Mouse (Mus musculus) neural tube, embryonic 12.5 days (tissue): ENCODE measurements around the gene Arpc1b. TPM values are rescaled to one million over a fixed set of nuclear protein-coding genes. Genes with fewer than 3 reads are reported as not detected.

Experiments used
- ATAC-seq: fragments of 200-750 bp; cut with Nextera tagmentation; 2 replicates; pipeline ENCODE4 v1.8.0; 2017; ENCODE audit warnings: low read depth, mild to moderate bottlenecking, moderate TSS enrichment, moderate library complexity; ENCODE audit not compliant: low FRiP score
- H3K27ac ChIP-seq: fragments of 300-500 bp; sonication (generic); 2 replicates; pipeline ENCODE4 v1.5.1; 2016
- H3K27me3 ChIP-seq: fragments of 300-500 bp; sonication (generic); replicated peaks from 2 replicates; pipeline ENCODE4 v1.6.1; 2016; ENCODE audit warnings: mild to moderate bottlenecking
- H3K36me3 ChIP-seq: fragments of 300-500 bp; sonication (generic); 2 replicates; pipeline ENCODE4 v1.6.1; 2016; ENCODE audit warnings: mild to moderate bottlenecking
- H3K4me1 ChIP-seq: fragments of 300-500 bp; sonication (generic); 2 replicates; pipeline ENCODE4 v1.6.1; 2016
- H3K4me2 ChIP-seq: fragments of 300-500 bp; sonication (generic); replicated peaks from 2 replicates; pipeline ENCODE4 v1.6.1; 2016; ENCODE audit warnings: mild to moderate bottlenecking
- H3K4me3 ChIP-seq: fragments of 300-500 bp; sonication (generic); 2 replicates; pipeline ENCODE4 v1.5.1; 2016
- H3K9ac ChIP-seq: fragments of 300-500 bp; sonication (generic); 2 replicates; pipeline ENCODE4 v1.6.1; 2016; ENCODE audit warnings: mild to moderate bottlenecking
- H3K9me3 ChIP-seq: fragments of 300-500 bp; sonication (generic); 2 replicates; pipeline ENCODE4 v1.6.1; 2016; ENCODE audit warnings: mild to moderate bottlenecking
- WGBS: fragments of 180-500 bp; shearing (Covaris S2); methylation state at CpG from one replicate; pipeline ENCODE4 v1.1.7; 2016; 5-methylcytosine and 5-hydroxymethylcytosine counted together
- polyA plus RNA-seq: library from polyadenylated mRNA; unstranded; fragments of >200 nt; fragmentation: Nextera tagmentation; extraction: Ambion mirVana; gene quantifications from 2 replicates; pipeline ENCODE4 v1.2.1, GENCODE M21; 2016

Gene Arpc1b
- polyA plus RNA-seq, 1 experiment from 2014 or later = 101 TPM

DNA sequence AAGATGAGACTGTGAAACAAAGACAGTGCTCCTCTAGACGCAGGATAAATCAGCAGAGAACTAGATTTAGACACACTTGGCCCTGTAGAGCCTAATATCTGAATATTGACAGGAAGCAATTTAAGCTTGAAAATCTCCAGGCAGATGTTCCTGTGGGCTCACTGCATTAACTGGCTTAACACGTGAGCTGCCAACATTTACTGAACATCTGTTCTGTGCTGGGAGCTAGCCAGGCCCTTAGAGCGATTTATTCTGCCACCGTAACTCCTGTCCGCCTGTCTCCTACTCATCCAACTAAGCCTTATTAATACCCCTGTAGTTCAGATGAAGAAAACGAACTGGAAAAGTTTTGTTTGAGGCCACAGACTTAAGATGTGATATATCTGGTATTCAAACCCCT is 24.8 kb downstream of the Arpc1b start:
- H3K36me3 ChIP-seq = peaks cover 49% of the 10 kb centered on the region
- ATAC-seq = no peak
- peak overlapping the region; percentile 93 for H3K4me3 ChIP-seq
- H3K4me2 ChIP-seq = peak overlapping the region; percentile 84
- H3K4me1 ChIP-seq = peaks cover 26% of the 10 kb centered on the region
- WGBS = 24% methylated on average over 6 of the region's 6 CpGs
- no peak overlapping the region for H3K27ac ChIP-seq
- no peaks in the 10 kb centered on the region for H3K27me3 ChIP-seq
- peak overlapping the region; percentile 91 for H3K9ac ChIP-seq
- no peaks in the 10 kb centered on the region for H3K9me3 ChIP-seq

DNA sequence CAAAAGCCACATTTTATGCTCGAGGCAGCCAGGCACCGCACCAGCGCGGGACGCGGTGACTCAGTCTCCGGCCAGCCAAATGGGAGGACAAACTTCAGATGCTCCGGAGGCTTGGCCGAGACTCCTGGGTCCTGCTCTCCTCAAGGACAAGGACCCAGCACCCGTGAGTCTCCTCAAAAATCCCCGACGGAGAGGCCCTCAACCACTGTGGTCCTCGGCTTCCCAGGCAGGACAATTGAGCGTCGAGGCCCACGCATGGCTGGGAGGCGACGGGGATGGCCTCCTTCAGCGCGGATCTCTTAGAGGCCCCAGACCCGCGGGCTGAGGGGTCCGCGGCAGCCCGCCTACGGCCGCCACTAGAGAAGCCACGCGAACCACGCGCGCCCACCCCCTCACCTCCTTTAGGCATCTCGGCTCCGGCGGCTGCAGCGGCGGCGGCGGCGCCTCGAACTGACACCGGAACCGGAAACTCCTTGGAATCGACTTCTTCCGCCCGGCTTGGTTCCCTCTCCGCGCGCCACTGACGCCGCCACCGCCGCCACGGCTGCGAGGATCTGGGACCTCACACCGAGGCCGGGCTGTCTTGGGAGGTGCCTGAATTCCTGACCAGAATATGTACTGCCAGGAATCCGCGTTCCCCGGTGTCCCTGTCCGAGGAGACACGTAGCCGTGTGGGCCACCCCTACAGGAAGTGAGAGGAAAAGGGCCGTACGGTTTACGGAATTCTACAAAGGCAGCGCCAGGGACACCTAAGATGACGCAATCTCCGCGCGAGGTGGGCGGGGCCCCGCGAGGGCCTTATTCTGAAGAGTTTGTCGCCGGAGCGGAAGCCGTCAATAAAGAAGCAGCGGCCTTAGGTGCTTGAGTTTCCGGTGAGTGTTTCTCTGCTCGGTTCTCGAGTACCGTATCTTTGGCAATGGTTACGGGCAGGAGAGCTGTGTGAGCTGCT is 25.8 kb downstream of the Arpc1b start, which contains the start of the genes Pdap1 and Bud31:
TSS of gene Pdap1 (minus strand) at position 668 of the 949 bp plus-strand sequence.
TSS of gene Bud31 (plus strand) at position 792 of the 949 bp plus-strand sequence.
- Histone ChIP-seq H3K4me1 (peaks cover 26% of the 10 kb centered on the region), H3K9ac (peak within 1 kb of the TSS; percentile 91), H3K9me3 (no peaks in the 10 kb centered on the region), H3K4me2 (peak within 1 kb of the TSS; percentile 84), H3K4me3 (peak within 1 kb of the TSS; percentile 93), H3K27ac (peak within 1 kb of the TSS; percentile 74), H3K36me3 (peaks cover 48% of the 10 kb centered on the region), H3K27me3 (no peaks in the 10 kb centered on the region)
- WGBS = under 1% methylated on average over 84 of the region's 84 CpGs
- peak; percentile 92 for ATAC-seq

DNA sequence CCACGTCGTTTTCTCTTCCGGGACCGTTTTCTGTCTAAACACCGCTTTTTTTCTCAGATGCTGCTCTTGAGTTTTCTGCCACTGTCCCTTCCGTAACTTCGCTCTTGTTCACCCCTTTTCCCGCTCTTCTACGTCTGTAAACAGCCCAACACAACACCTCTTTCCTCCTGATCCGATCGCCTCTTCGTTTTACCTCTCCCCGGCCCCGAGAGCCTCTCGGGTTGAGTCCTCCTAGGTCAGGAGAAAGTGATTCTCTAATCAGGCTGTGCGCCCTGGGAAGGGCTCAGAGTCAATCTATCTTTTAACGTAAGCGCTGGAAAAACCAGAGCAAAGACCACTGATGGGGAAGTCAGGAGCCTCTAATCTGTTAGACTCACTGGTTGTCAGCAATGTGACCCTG is 26.6 kb downstream of the Arpc1b start:
- Histone ChIP-seq H3K4me2 (peak overlapping the region; percentile 84), H3K27ac (no peak overlapping the region), H3K9ac (peak overlapping the region; percentile 91), H3K4me1 (peaks cover 26% of the 10 kb centered on the region), H3K27me3 (no peaks in the 10 kb centered on the region), H3K36me3 (peaks cover 50% of the 10 kb centered on the region), H3K9me3 (no peaks in the 10 kb centered on the region), H3K4me3 (peak overlapping the region; percentile 93)
- under 1% methylated on average over 18 of the region's 18 CpGs for WGBS
- ATAC-seq = 0 out of 2 replicates have a peak, but pooled peaks have one; percentile 10

DNA sequence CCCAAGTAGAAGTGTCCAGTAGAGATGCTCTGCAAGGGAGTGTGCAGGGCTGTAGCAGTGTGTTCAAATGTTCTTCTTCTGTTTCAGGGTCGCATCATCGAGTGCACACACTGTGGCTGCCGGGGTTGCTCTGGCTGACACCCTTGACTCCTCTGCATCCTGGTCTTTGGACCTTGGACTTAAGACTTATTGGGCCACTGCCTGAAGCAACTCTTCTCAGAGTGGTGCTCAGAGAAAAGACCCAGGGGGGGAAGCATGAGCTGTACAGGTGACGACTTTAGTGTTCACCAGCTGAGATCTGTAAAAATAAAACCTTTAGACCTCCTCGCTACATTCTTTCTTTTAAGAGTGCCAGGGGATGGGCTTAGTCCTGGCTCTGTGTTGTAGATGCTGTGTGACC is 33.7 kb downstream of the Arpc1b start:
- Histone ChIP-seq H3K9ac (no peak overlapping the region), H3K4me1 (no peaks in the 10 kb centered on the region), H3K36me3 (peaks cover 97% of the 10 kb centered on the region), H3K4me3 (no peak overlapping the region), H3K4me2 (no peak overlapping the region), H3K27me3 (no peaks in the 10 kb centered on the region), H3K9me3 (no peaks in the 10 kb centered on the region), H3K27ac (no peak overlapping the region)
- ATAC-seq = no peak
- 94% methylated on average over 5 of the region's 5 CpGs for WGBS

DNA sequence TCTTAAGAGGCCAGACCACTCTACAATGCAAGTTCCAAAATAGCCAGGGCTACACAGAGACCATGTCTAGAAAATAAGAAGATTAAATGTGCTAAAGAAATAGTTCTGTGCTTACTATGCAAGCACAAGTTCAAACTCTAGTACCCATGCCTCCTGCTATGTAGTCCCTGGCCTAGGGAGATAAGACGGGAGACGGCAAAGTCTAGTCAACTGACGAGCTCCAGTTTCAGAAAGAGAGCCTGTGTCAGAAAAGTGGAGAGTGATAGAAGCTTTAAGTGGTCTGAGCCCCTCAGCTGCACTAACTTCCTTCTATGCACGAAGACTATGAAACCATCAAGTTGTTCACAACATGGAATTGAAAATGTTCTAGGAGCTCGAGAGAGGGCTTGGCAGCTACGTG is 35.3 kb downstream of the Arpc1b start:
- H3K4me2 ChIP-seq = no peak overlapping the region
- no peaks in the 10 kb centered on the region for H3K9me3 ChIP-seq
- 93% methylated on average over 6 of the region's 6 CpGs for WGBS
- no peak for ATAC-seq
- H3K36me3 ChIP-seq = peaks cover 96% of the 10 kb centered on the region
- H3K4me3 ChIP-seq = no peak overlapping the region
- no peaks in the 10 kb centered on the region for H3K27me3 ChIP-seq
- no peak overlapping the region for H3K9ac ChIP-seq
- no peaks in the 10 kb centered on the region for H3K4me1 ChIP-seq
- H3K27ac ChIP-seq = no peak overlapping the region

DNA sequence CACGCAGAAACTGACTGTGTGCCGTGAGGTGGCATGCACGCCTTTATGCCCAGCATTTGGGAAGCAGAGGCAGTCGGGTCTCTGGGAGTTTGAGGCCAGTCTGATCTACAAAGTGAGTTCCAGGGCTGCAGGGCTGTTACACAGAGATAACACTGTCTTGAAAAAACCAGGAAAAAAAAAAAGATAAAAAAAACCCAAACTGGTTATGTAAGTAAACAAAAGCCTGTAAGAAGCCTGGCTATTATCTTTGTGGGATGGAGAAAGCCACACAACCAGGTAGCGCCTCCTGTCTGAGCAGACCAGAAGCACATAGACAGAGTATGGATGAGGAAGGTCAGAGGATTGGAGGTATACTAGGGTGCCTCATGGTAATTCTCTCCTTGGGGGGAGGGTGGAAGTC is 38.7 kb downstream of the Arpc1b start:
- 93% methylated on average over 5 of the region's 5 CpGs for WGBS
- peaks cover 85% of the 10 kb centered on the region for H3K36me3 ChIP-seq

DNA sequence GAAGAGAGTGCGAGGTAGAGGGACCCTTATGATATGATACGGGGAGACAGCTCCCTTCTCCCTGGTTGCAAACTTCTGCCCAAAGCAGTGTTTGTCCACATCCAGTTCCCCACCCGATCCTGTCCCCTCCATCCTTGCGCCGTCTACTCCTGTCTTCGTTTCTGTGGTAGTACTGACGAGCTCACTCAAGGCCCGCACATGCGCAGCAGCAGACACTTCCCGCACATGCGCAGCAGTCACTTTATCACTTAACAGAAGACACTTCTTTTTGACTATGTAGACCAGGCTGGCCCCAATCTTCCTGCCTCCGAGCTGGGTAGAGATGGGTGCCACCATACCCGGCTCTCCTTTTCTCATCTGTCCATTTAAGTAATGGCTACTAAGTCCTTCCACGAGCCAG is 47.3 kb downstream of the Arpc1b start:
- no peak overlapping the region for H3K9ac ChIP-seq
- no peaks in the 10 kb centered on the region for H3K27me3 ChIP-seq
- H3K4me2 ChIP-seq = no peak overlapping the region
- no peak for ATAC-seq
- no peak overlapping the region for H3K4me3 ChIP-seq
- H3K27ac ChIP-seq = no peak overlapping the region
- 93% methylated on average over 14 of the region's 14 CpGs for WGBS
- H3K36me3 ChIP-seq = peaks cover 69% of the 10 kb centered on the region
- H3K4me1 ChIP-seq = peaks cover 7% of the 10 kb centered on the region
- no peaks in the 10 kb centered on the region for H3K9me3 ChIP-seq

More for the DNA sequence above, 38.7 kb downstream of the Arpc1b start:
- H3K4me1 ChIP-seq = no peaks in the 10 kb centered on the region
- no peak overlapping the region for H3K9ac ChIP-seq
- ATAC-seq = no peak
- H3K27me3 ChIP-seq = no peaks in the 10 kb centered on the region
- no peak overlapping the region for H3K27ac ChIP-seq
- H3K4me3 ChIP-seq = no peak overlapping the region
- no peak overlapping the region for H3K4me2 ChIP-seq
- no peaks in the 10 kb centered on the region for H3K9me3 ChIP-seq

DNA sequence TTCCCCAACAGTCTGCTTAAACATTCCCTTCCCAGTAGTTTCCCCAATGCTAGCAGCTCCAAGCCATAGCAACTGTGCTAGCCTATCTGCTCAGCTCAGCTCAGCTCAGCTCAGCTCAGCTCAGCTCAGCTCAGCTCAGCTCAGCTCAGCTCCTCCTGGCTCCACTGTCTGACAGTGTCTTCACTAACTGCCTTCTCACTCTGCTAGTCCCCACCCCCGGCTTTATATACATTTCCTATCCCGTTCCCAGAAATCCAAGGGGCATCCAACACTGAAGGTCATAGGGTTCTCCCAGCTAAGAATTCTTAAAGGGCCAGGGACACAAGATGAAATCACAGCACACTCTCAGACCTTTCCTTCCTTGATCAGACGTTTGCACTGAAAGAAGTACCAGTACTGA is 50.7 kb downstream of the Arpc1b start:
- ATAC-seq = no peak
- peaks cover 44% of the 10 kb centered on the region for H3K36me3 ChIP-seq
- H3K4me2 ChIP-seq = no peak overlapping the region
- H3K4me1 ChIP-seq = peaks cover 24% of the 10 kb centered on the region
- no peak overlapping the region for H3K9ac ChIP-seq
- 69% methylated on average over 3 of the region's 3 CpGs for WGBS
- no peak overlapping the region for H3K27ac ChIP-seq
- H3K9me3 ChIP-seq = no peaks in the 10 kb centered on the region
- H3K27me3 ChIP-seq = no peaks in the 10 kb centered on the region
- no peak overlapping the region for H3K4me3 ChIP-seq

DNA sequence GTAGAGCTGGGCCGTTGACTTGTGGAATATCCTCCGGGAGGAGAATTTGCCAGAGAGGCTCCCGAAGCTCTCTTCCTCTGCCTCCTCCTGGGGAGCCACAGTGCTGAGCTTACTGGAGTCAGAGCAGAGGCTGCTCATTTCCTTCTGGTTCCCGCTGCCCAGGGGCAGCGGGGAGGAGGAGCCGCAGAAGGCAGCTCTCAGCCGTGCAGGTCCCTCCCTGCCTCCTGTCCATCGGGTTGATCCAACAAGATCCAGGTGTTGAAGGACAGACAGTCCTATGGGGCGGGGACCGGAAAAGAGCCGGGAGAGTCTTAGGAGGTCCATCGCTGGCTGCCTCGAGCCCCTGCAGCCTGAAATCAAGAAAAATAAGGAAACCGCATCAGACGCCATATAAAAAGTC is 51.2 kb downstream of the Arpc1b start:
- Histone ChIP-seq H3K27me3 (no peaks in the 10 kb centered on the region), H3K4me1 (peaks cover 24% of the 10 kb centered on the region), H3K4me3 (no peak overlapping the region), H3K9ac (no peak overlapping the region), H3K4me2 (no peak overlapping the region), H3K36me3 (peaks cover 43% of the 10 kb centered on the region), H3K9me3 (no peaks in the 10 kb centered on the region), H3K27ac (no peak overlapping the region)
- WGBS = 92% methylated on average over 15 of the region's 15 CpGs
- ATAC-seq = no peak

DNA sequence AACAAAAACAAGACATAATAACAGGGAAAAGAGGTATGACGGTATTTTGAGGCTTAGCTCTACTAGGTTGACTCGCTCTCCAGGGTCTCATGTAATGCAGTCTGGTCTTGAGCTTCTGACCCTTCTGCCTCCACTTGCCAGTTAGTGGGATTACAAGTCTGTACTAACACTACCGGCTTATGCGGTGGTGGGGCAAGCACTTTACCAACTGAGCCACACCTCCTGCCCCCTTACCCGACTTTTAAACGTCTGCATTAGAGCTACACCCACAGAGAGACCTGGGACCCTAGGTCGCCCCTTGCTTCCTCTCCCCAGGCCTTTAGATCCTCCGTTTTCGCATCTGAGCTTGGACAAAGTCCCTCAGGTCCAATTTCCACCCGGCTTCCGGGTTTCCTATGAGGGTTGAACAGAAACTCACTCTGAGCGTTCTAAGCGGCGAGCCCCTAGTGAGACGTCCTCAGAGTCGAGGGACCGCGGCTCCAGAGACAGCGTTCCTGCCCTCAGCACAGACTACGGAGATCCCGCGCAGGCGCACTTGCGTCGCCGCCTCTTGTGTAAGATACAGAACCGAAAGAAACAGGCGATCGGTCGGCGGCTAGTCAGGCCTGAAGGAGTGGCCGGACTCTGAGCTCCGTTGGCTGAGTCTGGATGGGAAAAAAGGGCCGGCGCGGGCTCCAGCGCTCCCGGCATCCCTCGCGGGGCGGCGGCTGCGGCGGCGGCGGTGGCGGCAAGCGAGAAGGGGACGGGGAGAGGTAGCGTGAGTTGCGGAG is 52.7 kb downstream of the Arpc1b start, which contains the start of the genes Ptcd1 and Cpsf4:
TSS of gene Ptcd1 (minus strand) at position 573 of the 770 bp plus-strand sequence.
TSS of gene Cpsf4 (plus strand) at position 678 of the 770 bp plus-strand sequence.
- ATAC-seq = peak; percentile 95
- Histone ChIP-seq H3K27ac (peak within 1 kb of the TSS; percentile 42; the same call in 1 of the 2 replicates), H3K9ac (peak within 1 kb of the TSS; percentile 95), H3K36me3 (peaks cover 43% of the 10 kb centered on the region), H3K9me3 (no peaks in the 10 kb centered on the region), H3K27me3 (no peaks in the 10 kb centered on the region), H3K4me3 (peak within 1 kb of the TSS; percentile 91), H3K4me1 (peaks cover 24% of the 10 kb centered on the region), H3K4me2 (peak within 1 kb of the TSS; percentile 90)
- WGBS = under 1% methylated on average over 51 of the region's 51 CpGs

DNA sequence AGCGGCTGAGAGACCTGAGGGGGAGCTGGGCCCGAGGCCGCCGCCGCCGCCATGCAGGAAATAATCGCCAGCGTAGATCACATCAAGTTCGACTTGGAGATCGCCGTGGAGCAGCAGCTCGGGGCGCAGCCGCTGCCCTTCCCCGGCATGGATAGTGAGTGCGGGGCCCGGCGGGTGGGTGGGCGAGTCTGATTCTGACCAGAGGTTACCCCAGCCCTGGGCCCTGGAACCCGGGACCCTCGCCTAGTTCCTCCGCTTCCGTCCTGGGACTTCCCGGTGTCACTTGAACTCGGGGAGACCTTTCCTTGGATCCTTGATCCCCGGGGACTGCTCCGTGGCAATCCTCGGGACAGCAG is 53.3 kb downstream of the Arpc1b start:
- H3K9me3 ChIP-seq = no peaks in the 10 kb centered on the region
- peaks cover 46% of the 10 kb centered on the region for H3K36me3 ChIP-seq
- H3K27me3 ChIP-seq = no peaks in the 10 kb centered on the region
- peak overlapping the region; percentile 91 for H3K4me3 ChIP-seq
- peak overlapping the region; percentile 42; the same call in 1 of the 2 replicates for H3K27ac ChIP-seq
- under 1% methylated on average over 28 of the region's 28 CpGs for WGBS
- peaks cover 24% of the 10 kb centered on the region for H3K4me1 ChIP-seq
- H3K4me2 ChIP-seq = peak overlapping the region; percentile 90
- ATAC-seq = peak; percentile 71
- H3K9ac ChIP-seq = peak overlapping the region; percentile 95

DNA sequence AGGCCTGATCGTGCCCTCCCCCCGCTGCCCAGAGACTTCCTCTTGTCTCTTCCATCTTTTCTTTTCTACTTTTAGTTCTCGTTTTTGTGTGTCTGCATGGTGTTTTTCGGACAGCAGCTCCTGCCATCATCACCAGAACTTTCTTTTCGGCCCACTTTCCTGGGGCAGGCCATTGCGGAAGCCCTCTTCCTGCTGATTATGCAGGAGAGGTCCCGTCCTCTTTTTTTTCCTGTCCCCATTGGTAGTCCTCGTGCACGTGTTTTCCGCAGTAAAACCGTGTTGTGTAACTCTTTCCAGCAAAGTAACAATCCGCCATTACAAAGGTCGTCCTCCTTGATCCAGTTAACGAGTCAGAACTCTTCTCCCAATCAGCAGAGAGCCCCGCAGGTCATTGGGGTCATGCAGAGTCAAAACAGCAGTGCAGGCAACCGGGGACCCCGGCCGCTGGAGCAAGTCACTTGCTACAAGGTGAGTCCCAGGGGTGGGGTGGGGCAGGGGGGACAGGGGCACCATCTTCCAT is 64.5 kb downstream of the Arpc1b start:
- Histone ChIP-seq H3K4me2 (no peak overlapping the region), H3K4me1 (no peaks in the 10 kb centered on the region), H3K9me3 (no peaks in the 10 kb centered on the region), H3K27me3 (no peaks in the 10 kb centered on the region), H3K9ac (no peak overlapping the region), H3K27ac (no peak overlapping the region), H3K4me3 (no peak overlapping the region), H3K36me3 (peaks cover 100% of the 10 kb centered on the region)
- ATAC-seq = no peak
- 89% methylated on average over 18 of the region's 18 CpGs for WGBS
